Mouse (Mus musculus) lung, adult 2 months (tissue): Measurements from ENCODE around the gene Sh2b2.

Experiments
- CTCF ChIP-seq: fragments of 200-500 bp; IDR thresholded peaks from 2 replicates; pipeline ENCODE4 v1.5.1; 2011; ENCODE audit warnings: mild to moderate bottlenecking, low read length, control low read depth; ENCODE audit not compliant: insufficient read depth
- POLR2A ChIP-seq: fragments of 200-500 bp; IDR thresholded peaks from 2 replicates; pipeline ENCODE4 v1.6.1; 2011; ENCODE audit warnings: low read depth, mild to moderate bottlenecking, control low read depth, low read length, borderline replicate concordance; ENCODE audit errors: extremely low read depth

- TF ChIP-seq POLR2A, result no peak
- TF ChIP-seq CTCF, result no peak
These were observed 43.4 kb upstream of the Sh2b2 start for GRCm38 (mm10) chr5:136289776-136290175.
